Mouse (Mus musculus) cortical plate, adult 2 months (tissue): ENCODE results near the gene Cfl1. TPM values are rescaled to one million over a fixed set of nuclear protein-coding genes. Genes with fewer than 3 reads are reported as not detected.
"Not testable (repeated sequence)": the region's sequence is repeated elsewhere in the genome, so short reads cannot be mapped to it uniquely, and the experiment has no call there.

ENCODE experiments used
- H3K27ac ChIP-seq: fragments of 200-500 bp; 2 replicates; pipeline ENCODE4 v1.5.1; 2012; ENCODE audit warnings: low read length, control low read depth, inconsistent platforms; ENCODE audit not compliant: insufficient read depth
- H3K4me1 ChIP-seq: fragments of 200-500 bp; 2 replicates; pipeline ENCODE4 v1.6.1; 2011; ENCODE audit warnings: low read length; ENCODE audit not compliant: control insufficient read depth, insufficient read depth
- H3K4me3 ChIP-seq: fragments of 200-500 bp; 2 replicates; pipeline ENCODE4 v1.5.1; 2011; ENCODE audit warnings: mild to moderate bottlenecking, low read length, control low read depth; ENCODE audit not compliant: insufficient read depth
- CTCF ChIP-seq: fragments of 200-500 bp; IDR thresholded peaks from 2 replicates; pipeline ENCODE4 v1.5.1; 2011; ENCODE audit warnings: mild to moderate bottlenecking, control low read depth, low read length; ENCODE audit not compliant: insufficient read depth; ENCODE audit errors: extremely low read depth
- POLR2A ChIP-seq: fragments of 200-500 bp; IDR thresholded peaks from 2 replicates; pipeline ENCODE4 v1.6.1; 2011; ENCODE audit warnings: mild to moderate bottlenecking, low read length, control low read depth; ENCODE audit not compliant: insufficient read depth; ENCODE audit errors: extremely low read depth
- polyA plus RNA-seq: library from polyadenylated mRNA; depleted of rRNA; stranded (reverse); fragments of >200 nt; gene quantifications from 2 replicates; pipeline ENCODE4 v1.2.3, GENCODE M21; 2012

Gene Cfl1
- polyA plus RNA-seq, 1 experiment = 1,455 TPM

DNA sequence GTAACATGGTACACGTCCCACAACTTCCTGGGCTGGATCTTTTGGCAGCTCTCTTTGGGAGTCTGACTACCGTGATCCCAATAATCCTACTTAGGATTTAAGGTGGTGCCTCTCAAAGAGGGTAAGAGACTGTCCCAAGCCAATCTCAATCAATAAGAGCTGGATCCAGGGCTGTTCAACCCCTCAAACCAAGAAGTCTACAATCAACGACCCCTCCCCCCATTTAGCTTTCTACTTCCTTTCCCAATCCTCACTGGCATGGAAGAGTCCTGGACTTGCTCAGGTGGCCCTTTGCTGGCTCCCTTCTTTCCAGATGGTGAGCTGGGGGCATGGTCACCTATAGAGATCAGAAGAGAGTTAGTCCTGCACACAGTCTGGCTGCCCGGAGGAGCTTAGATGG is 3.5 kb upstream of the Cfl1 start:
- Histone ChIP-seq H3K27ac (no peak overlapping the region), H3K4me1 (peaks cover 2% of the 10 kb centered on the region; the same call in 1 of the 2 replicates), H3K4me3 (no peak overlapping the region)
- no peak for TF ChIP-seq POLR2A
- TF ChIP-seq CTCF = no peak

DNA sequence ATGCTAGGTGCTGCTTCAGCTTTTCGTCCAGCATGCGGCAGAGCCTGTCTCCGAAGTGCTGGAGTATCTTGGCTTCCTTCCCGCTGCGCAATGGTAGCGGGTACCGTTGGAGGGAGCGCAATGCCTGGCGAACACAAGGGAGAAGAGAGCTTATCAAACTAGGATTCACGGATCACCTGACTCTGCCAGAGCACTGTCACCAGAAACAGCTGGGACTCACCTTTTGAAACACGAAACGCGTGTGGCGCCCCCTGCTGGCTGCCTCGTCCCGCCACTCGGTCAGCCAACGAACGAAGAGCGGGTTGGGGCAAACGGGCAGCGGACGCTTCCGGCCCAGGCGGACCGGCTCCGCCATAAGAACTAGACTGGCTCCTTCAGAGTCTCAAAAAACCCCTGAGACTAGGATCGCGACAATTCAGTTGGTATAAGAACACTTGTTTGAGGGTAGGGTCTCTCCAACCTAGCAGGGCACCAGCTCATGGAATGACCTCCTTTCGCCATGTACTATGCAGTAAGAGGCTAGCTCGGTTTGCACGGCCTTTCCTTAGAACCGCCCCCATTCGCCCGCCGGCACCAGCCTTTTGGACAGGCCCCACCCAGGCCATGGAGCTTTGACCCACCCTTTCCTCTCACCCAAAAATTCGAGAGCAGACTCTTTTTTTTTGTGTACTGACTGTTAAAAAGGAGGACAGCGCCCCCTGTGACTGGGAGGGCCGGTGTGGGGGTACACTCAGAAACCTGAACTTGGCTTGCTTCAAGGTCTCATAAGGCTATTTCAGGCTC is 2.3 kb upstream of the Cfl1 start, which contains the start of gene Mus81:
TSS of gene Mus81 (minus strand) at position 635 of the 783 bp plus-strand sequence.
- TF ChIP-seq CTCF = peak; percentile 63
- TF ChIP-seq POLR2A = peak; percentile 66
- Histone ChIP-seq H3K27ac (peak within 1 kb of the TSS; percentile 97), H3K4me1 (peaks cover 4% of the 10 kb centered on the region; the same call in 1 of the 2 replicates), H3K4me3 (peak within 1 kb of the TSS; percentile 58)

DNA sequence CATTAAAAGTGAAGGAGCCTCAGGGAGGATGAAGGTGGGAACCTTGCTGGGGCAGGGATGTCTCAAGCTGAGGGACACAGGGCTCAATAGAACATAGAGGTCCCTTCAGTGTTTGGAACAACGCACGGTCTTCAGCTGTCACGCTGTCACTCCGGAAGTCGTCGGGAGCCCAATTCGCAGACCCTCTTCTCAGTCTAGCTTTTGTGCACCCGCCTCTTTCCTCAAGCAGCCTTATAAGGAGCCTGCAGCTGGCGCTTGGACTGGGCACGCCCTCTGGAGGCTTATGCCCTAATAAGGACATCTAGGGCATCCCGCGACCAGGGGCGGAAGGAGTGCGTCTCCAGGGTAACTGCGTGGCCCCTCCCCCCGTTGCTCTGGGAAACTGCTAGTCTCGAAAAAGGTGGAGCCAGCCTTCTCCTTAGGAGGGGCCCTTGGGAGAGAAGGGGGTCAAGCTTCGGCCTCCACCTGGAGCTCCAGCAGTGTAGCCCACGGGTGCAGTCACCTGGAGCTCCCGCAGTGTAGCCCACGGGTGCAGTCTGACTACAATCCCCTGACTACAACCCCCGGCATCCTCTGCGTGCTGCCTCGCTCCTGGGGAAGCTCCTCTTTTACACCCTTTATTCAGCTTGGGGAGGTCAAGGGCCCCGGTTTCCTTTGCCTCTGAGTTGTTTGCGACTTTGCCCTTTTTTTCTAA is 1.2 kb upstream of the Cfl1 start:
- Histone ChIP-seq H3K4me3 (peak overlapping the region; percentile 26), H3K4me1 (peaks cover 4% of the 10 kb centered on the region; the same call in 1 of the 2 replicates)

DNA sequence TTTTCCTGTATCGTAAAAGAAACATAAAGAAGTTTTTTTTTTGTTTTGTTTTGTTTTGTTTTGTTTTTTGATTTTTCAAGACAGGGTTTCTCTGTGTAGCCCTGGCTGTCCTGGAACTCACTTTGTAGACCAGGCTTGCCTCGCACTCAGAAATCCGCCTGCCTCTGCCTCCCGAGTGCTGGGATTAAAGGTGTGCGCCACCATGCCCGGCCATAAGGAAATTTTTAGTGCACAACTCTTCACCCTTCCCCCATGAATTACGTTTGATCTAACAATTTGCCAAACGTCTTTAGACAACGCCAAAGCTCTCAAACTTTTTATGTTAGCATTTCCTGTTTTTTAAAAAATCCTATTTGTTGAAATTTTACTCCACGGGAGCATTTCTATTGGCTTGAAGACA is 534 bp upstream of the Cfl1 start:
- Histone ChIP-seq H3K27ac (peak overlapping the region; percentile 97), H3K4me3 (peak overlapping the region; percentile 71; the same call in 1 of the 2 replicates)
- H3K4me1 ChIP-seq = not testable (repeated sequence)

More for the DNA sequence above, 1.2 kb upstream of the Cfl1 start:
- H3K27ac ChIP-seq = peak overlapping the region; percentile 97
- peak; percentile 90 for TF ChIP-seq POLR2A
- no peak for TF ChIP-seq CTCF

DNA sequence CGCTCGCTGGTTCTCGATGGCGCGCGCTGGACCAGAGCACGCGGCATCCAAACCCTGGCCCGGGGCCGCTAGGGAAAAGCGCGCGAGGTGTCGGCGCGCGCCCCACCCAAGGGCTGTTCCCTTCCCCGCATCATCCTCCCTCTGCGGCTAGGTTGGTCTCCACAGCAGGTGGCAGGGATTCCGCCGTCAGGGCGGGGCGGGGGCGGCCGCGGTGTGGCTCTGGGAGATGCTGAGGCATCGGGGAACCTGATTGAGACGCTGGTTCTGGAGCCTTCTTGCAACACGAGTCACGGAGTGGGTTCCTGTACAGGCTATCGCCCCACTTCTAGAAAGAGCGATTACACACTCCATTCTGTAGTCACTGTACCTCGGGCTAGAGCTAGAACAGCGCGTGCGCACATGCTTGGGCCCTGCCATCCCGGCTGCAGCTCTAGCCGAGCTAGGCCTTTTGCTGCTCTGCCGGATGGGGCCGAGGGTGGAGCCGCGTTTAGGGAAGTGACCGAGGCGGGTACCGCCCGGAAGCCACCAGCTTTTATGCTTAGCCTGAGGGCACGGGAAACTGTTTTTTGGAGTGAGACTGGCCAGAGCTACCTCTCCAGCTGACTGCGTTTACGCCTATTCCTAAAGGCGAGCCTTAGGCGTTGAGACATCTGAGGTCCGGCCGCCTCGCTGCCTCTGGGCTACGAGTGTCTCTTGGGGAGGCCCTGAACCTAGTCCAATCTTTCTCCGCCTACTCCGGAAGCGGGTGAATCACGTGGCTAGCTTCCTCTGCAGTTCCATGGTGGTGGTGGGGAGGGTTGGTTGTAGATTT is 848 bp downstream of the Cfl1 start:
- peak; percentile 81; the same call in 1 of the 2 replicates for TF ChIP-seq POLR2A
- no peak for TF ChIP-seq CTCF
- H3K4me3 ChIP-seq = peak overlapping the region; percentile 71
- peaks cover 4% of the 10 kb centered on the region; the same call in 1 of the 2 replicates for H3K4me1 ChIP-seq
- peak overlapping the region; percentile 98 for H3K27ac ChIP-seq

DNA sequence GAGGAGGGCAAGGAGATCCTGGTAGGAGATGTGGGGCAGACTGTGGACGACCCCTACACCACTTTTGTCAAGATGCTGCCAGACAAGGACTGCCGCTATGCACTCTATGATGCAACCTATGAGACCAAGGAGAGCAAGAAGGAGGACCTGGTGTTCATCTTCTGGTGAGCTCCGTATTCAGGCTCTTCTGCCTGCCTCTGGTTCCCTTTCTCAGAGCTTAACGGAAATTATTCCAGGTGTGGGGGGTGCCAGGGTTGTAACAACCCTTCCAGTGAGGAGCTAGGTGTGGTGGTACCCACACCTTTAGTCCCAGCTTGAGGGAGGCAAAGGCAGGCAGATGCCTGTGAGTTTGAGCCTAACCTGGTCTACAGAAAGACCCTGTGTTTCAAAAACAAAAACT is 2.4 kb downstream of the Cfl1 start:
- TF ChIP-seq CTCF (no peak), POLR2A (no peak)
- peaks cover 2% of the 10 kb centered on the region; the same call in 1 of the 2 replicates for H3K4me1 ChIP-seq
- H3K4me3 ChIP-seq = no peak overlapping the region
- no peak overlapping the region for H3K27ac ChIP-seq

DNA sequence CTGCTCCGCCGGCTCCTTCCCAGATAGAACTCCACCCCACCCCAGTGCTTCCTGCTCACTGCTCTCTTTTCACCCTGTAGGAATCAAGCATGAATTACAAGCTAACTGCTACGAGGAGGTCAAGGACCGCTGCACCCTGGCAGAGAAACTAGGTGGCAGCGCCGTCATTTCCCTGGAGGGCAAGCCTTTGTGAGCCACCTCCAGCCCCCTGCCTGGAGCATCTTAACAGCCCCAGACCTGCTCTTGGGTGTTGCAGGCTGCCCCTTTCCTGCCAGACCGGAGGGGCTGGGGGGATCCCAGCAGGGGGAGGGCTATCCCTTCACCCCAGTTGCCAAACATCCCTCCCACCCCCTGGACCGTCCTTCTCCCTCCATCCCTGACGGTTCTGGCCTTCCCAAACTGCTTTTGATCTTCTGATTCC is 3.1 kb downstream of the Cfl1 start:
- H3K4me1 ChIP-seq, H3K4me3 ChIP-seq, H3K27ac ChIP-seq: not testable (repeated sequence)

DNA sequence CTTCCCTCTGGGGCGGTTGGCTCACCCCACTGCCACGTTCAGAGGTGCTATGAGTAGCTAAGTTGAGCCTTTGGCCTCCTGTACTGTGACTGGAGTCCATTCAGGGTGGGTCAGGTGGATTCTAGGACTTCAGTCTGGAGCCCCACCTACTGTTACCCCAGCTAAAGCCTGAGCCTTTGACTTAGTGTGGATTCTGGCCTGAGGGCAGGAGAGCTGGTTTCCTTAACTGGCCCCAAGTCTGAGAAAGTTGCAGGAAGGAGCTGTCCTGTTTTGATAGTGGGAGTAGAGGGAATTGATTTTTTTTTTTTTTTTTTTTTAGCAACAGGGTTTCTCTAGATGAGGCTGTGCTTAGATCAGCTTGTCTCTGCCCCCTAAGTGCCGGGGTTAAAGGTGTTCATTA is 4.1 kb downstream of the Cfl1 start:
- 0 out of 2 replicates have a peak, but pooled peaks cover 2% of the 10 kb centered on the region for H3K4me1 ChIP-seq
- TF ChIP-seq CTCF = no peak
- no peak for TF ChIP-seq POLR2A
- no peak overlapping the region for H3K4me3 ChIP-seq
- no peak overlapping the region for H3K27ac ChIP-seq

DNA sequence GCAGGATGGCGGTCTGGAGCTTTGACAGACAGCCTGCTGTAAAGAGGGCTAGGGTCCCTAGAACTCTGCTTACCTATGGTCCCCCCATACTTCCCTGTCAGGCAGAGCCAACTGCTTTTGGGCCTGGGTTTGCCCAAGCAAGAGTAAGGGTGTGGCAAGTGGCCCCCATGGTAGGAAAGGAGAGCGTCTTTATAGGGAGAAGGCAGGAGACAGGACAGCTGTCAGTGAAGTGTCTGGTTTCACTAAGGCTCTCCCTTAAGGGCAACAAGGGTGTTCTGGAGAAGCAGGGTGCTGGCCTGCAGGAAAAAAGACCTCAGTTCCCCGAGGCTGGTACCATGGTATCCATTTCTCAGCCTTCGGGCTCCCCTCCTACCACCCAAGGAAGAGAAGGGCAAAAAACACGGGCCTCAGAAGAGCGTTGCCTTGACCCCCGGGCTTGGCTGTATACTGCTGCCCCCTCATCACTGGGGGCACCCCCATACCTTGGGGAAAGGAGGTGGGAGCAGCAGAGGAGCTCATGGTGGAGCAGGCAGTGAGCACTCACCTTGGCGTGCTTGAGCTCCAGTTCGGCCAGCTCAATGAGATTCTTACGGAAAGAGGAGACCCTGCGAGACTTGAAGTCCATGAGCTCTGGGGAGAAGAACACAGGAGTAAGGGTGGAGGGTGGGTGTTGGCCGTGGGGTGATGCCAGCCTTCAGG is 5.2 kb downstream of the Cfl1 start:
- Histone ChIP-seq H3K4me3 (no peak overlapping the region), H3K4me1 (0 out of 2 replicates have a peak, but pooled peaks cover 2% of the 10 kb centered on the region), H3K27ac (no peak overlapping the region)
- TF ChIP-seq POLR2A = no peak
- no peak for TF ChIP-seq CTCF
